Mouse (Mus musculus) olfactory bulb, adult 2 months (tissue): ENCODE data around the gene Eif2a.

Source experiments
- CTCF ChIP-seq: fragments of 200-500 bp; IDR thresholded peaks from 2 replicates; pipeline ENCODE4 v1.5.1; 2012; ENCODE audit warnings: low read depth, mild to moderate bottlenecking, low read length, moderate library complexity; ENCODE audit not compliant: insufficient read depth
- POLR2A ChIP-seq: fragments of 200-500 bp; IDR thresholded peaks from 2 replicates; pipeline ENCODE4 v1.6.1; 2012; ENCODE audit warnings: mild to moderate bottlenecking, low read depth, low read length, moderate library complexity; ENCODE audit not compliant: insufficient read depth

DNA sequence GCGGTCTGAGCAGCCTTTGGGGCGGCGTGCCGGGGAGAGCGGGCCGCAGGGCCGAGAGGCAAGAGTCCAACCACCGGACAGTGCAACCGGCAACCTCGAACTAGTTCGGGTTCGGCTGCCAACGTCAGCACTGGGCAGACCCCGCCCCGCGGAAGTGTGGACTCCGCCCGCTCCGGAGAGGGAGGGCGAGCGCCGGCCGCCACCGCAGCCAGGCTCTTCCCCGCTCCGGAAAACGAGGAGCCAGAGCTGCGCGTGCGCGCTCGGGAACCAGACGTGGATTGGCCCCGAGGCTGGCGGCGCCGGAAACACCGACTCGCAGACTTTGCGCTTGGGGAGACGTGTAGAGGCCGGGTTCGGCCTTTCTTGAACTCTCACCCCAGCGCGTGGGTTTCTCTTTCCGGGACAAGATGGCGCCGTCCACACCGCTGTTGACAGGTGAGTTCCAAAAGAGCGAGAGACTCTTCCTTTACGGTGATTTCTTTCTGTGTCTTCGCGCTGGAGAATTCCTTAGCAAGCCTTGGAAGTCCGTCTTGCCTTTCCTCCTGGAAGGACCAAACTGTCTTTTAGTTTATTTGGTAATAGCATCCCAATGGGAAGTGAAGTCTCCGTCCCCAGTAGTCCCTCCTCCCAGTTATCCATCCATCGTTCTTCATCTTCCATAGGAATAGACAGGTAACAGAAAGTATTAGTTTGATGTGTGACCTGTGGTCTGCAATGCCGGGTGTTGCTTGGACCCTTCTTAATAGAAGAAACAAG lies at the start of gene Eif2a, which contains the start of gene Serp1:
- TF ChIP-seq CTCF, result no peak
- TF ChIP-seq POLR2A, result peak; percentile 70; the same call in 1 of the 2 replicates
